Mouse (Mus musculus) brown adipose tissue, adult 24 weeks (tissue): ENCODE data around the gene Tat. TPM values are rescaled to one million over a fixed set of nuclear protein-coding genes. Genes with fewer than 3 reads are reported as not detected.
"Not testable (repeated sequence)": the region's sequence is repeated elsewhere in the genome, so short reads cannot be mapped to it uniquely, and the experiment has no call there.

Source experiments
- H3K27ac ChIP-seq: fragments of 200-500 bp; replicated peaks from 2 replicates; pipeline ENCODE4 v1.5.1; 2012; ENCODE audit warnings: low read depth, mild to moderate bottlenecking, low read length
- H3K4me1 ChIP-seq: fragments of 200-500 bp; 2 replicates; pipeline ENCODE4 v1.6.1; 2012; ENCODE audit warnings: low read length, mixed read lengths; ENCODE audit not compliant: control insufficient read depth, insufficient read depth, insufficient read length
- H3K4me3 ChIP-seq: fragments of 200-500 bp; 2 replicates; pipeline ENCODE4 v1.5.1; 2012; ENCODE audit warnings: low read depth, mild to moderate bottlenecking, low read length, moderate library complexity; ENCODE audit not compliant: insufficient read depth
- polyA plus RNA-seq: library from polyadenylated mRNA; stranded (reverse); fragments of >200 nt; gene quantifications from 2 replicates; pipeline ENCODE4 v1.2.4, GENCODE M21; 2012; ENCODE audit not compliant: missing spikeins, insufficient read depth, insufficient read length

The Tat gene
- polyA plus RNA-seq, 1 experiment = not detected

- no peak overlapping the region for H3K4me3 ChIP-seq
- no peak overlapping the region for H3K27ac ChIP-seq
- no peaks in the 10 kb centered on the region for H3K4me1 ChIP-seq
These were observed 12.7 kb downstream of the Tat start for GRCm38 (mm10) chr8:110002953-110003352.

GRCm38 (mm10) chr8:110004300-110004699 lies 14.1 kb downstream of the Tat start:
- no peaks in the 10 kb centered on the region for H3K4me1 ChIP-seq
- no peak overlapping the region for H3K4me3 ChIP-seq
- H3K27ac ChIP-seq = no peak overlapping the region

GRCm38 (mm10) chr8:110006312-110007023 lies 16.2 kb downstream of the Tat start:
- Histone ChIP-seq H3K4me1 (no peaks in the 10 kb centered on the region), H3K4me3 (no peak overlapping the region), H3K27ac (no peak overlapping the region)

- Histone ChIP-seq H3K4me1 (no peaks in the 10 kb centered on the region), H3K27ac (no peak overlapping the region), H3K4me3 (no peak overlapping the region)
These were observed 18.2 kb downstream of the Tat start for GRCm38 (mm10) chr8:110008228-110008994.

DNA sequence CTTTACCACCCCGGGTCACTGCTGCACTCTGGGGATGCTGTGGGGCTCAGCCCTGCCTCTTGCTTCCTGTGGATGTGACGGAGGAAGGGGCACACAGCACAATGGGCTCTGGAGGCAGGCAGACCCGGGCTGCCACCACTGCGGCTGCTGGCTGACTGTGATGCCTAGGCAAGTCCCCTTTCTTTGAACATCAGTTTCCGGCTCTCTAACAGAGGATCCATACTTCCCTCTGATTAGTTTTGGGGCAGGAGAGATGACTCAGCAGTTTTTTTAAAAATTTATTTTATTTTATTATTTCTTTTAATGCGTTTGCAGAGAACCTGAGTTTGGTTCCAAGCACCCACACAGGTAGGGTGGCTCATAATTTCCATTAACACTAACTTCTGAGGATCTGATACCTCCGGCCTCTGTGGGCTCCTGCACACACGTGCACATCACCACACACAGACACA lies 18.8 kb downstream of the Tat start:
- Histone ChIP-seq H3K27ac (no peak overlapping the region), H3K4me3 (no peak overlapping the region), H3K4me1 (no peaks in the 10 kb centered on the region)

GRCm38 (mm10) chr8:110010868-110011267 lies 20.6 kb downstream of the Tat start:
- Histone ChIP-seq H3K27ac (no peak overlapping the region), H3K4me1 (no peaks in the 10 kb centered on the region), H3K4me3 (no peak overlapping the region)

DNA sequence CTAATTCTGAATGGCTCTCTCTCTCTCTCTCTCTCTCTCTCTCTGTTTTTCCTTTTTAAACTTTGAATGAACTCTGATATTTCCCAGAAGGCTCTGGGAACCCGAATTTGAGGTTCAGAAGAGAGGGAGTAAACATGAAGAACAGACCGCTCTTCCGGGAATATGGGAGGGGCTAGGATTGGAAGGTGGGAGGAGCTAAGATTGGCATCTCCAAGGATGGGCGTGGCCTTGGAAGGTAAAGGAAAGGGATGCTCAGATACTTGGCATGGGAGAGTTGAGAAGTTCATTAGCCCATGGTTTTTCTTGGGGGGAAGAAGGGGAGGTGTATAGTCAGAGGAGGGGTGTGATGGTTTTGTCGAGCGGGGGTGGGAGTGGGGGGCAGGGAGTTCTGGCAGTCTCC lies 31.8 kb downstream of the Tat start:
- Histone ChIP-seq H3K4me3 (no peak overlapping the region), H3K27ac (no peak overlapping the region), H3K4me1 (no peaks in the 10 kb centered on the region)

DNA sequence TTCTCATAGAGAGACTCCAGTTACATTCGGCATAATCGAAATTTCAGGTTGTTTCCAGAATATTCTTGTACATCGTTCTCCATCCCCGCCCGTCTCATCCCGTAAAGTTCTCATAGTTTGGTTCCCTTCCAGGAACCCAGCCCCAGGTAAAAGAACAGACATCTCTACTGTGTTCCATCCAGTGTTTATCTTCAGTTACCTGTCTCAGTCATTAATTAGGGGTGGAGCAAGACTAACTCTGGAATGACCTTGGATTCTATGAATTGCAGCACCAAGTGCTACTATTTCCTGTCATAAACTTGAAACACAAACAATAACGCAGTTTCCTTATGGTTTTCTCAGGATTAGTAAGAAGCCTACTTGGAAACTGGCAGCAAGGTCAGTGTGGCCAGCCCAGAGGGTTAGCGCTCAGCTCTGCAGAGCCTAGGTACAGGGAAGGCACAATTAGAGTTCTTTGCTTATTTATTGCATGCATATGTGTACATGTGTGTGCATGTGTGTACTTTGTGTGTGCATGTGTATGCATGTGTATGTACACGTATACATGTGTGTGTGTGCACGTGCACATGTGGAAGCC lies 32.6 kb downstream of the Tat start:
- H3K4me3 ChIP-seq = no peak overlapping the region
- H3K4me1 ChIP-seq = no peaks in the 10 kb centered on the region
- H3K27ac ChIP-seq = no peak overlapping the region

GRCm38 (mm10) chr8:110033771-110034170 lies 43.5 kb downstream of the Tat start:
- not testable (repeated sequence) for H3K4me3 ChIP-seq, H3K27ac ChIP-seq, H3K4me1 ChIP-seq

GRCm38 (mm10) chr8:110034331-110034730 lies 44.1 kb downstream of the Tat start:
- Histone ChIP-seq H3K4me1 (no peaks in the 10 kb centered on the region), H3K4me3 (no peak overlapping the region), H3K27ac (no peak overlapping the region)

GRCm38 (mm10) chr8:110036156-110036555 lies 45.9 kb downstream of the Tat start:
- no peak overlapping the region for H3K27ac ChIP-seq
- H3K4me1 ChIP-seq = no peaks in the 10 kb centered on the region
- no peak overlapping the region for H3K4me3 ChIP-seq

DNA sequence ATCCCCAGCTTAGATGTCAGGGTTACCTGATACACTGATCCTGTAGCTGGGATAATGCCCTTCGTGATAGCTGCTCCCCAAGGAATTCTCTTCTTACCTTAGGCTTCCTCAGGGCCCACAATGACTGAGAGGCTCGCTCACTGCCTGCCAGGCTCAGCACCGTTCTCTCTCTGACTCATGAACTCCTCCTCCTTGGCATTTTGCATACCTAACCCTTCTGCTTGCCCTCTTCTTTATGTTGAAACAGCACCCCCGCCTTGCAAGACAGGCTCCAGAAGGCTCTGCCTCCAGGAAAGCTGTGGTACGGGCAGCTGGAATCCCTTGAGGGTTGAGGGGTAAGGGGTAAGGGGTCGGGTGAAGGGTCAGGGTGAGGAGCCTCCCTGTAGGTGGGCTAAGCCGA lies 49.0 kb downstream of the Tat start:
- Histone ChIP-seq H3K4me3 (no peak overlapping the region), H3K27ac (no peak overlapping the region), H3K4me1 (no peaks in the 10 kb centered on the region)

GRCm38 (mm10) chr8:110039659-110040058 lies 49.4 kb downstream of the Tat start, which contains the start of gene Chst4:
Chst4 (minus strand) TSS chr8:110039740.
- H3K27ac ChIP-seq = no peak within 1 kb of the TSS
- H3K4me3 ChIP-seq = no peak within 1 kb of the TSS
- no peaks in the 10 kb centered on the region for H3K4me1 ChIP-seq

DNA sequence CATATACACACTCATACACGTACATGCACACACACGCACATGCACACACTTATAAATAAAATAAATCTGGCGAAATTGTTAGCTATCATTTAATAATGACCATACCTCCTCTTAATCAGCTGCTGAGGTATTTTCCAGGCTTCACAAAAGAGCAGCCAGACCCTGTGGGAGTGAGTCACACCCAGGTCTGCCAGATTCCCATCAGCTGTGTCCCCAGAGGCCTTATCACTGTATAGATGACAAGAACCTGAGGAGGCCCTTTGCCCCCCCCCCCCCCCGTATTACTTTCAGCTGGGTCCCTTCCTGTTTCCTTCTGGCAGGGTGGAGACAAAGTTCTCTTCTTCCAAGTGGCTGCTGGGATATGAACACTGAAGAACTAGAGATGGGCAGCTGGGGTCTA lies 50.3 kb downstream of the Tat start:
- H3K4me3 ChIP-seq = no peak overlapping the region
- no peaks in the 10 kb centered on the region for H3K4me1 ChIP-seq
- no peak overlapping the region for H3K27ac ChIP-seq
